Mouse (Mus musculus) kidney, postnatal 25 days (tissue): ENCODE results near the gene Gm28048.

Experiments used
- DNase-seq, 2 experiments: peaks; one replicate each; pipeline ENCODE4 v3.0.0; 2021; ENCODE audit warnings: mixed read lengths in 2 of 2

Gene Gm28048

DNA sequence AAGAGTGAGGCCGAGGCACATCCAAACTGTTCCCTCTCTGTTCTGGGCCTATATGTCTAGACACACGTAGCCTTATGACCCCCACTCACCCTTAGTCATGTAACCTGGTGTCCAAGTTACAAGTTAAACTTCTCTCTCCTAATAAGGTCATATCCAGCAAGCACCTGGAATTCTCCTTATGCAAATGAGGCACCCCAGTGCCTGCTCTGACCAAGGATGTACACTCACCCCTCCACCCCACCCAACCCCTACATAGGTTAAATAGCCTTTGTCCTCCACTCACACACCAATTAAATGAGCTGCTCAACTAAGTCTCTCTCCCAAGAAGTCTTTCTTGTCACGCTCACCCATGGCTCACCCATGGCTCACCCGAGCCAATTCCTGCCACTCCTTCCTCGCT, 190.2 kb downstream of the Gm28048 start:
- DNase-seq: no peak

DNA sequence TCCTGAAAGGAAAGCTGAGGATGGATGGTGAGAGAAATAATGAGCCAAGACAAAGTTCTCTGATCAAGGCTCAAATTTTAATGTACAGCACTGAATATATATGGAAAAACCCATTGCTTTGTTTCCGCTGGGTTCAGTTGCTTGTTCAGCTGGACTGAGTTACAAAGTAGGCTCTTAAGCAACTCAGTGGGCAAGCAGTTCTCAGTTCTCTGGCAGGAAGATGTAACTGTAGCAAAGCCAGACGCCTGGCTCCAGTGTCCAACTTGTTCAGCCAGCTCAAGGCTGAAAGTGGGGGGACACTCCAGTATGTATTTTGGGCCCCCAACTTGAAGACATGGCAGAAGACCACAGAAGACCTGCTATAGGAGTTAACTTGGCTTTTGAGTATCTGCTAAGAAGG, 194.1 kb downstream of the Gm28048 start:
- DNase-seq: no peak
